Mouse (Mus musculus): Measurements from ENCODE around the gene Parp16.

DNA sequence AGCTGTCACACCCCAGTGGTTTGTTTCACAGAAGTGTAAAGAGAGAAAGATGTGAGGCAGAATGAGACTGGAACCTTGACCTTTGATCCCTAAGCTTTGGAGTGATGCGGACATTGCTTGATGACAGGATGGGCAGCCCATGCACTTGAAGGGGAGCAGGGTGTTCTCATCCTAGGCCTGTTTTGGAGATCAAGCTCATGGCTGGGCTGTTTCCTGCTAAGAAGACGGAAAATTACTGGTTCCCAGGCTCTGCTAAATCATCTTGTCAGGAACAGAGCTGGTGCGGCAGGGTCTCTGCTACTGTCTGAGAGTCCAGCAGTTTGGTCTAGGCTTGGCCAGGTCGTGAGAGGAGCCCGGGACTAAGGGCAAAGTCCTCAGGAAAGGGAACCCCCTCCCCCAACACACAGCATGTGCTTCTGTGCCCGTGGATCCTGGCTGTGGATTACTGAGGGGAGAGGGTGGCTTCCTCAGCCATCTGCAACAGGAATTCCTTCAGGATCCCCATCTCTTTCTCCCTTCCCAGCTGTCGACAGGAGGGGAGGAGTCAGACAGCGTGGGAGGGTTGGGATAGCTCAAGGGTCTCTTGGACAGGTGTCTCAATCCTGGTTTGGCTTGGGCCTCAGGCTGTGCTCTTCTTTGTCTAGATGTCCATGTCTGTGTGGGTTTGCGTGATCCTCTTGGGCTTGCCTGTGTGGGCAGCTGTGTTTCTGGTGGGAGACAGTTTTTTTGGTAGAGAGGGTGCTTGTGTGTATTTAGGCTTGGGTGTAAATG is 49.1 kb downstream of the Parp16 start:
- TF ChIP-seq CTCF (IDR thresholded peaks at IDR 0.05; ENCODE audit: insufficient read depth, low read depth, low read length) (no peak), POLR2A (IDR thresholded peaks at IDR 0.05; ENCODE audit: insufficient read depth, low read depth, low read length) (no peak)

Measured in olfactory bulb, adult 2 months (tissue).